Mouse (Mus musculus) liver, embryonic 14.5 days (tissue): ENCODE results near the gene Krt80. TPM values are rescaled to one million over a fixed set of nuclear protein-coding genes. Genes with fewer than 3 reads are reported as not detected.
"Not testable (repeated sequence)": the region's sequence is repeated elsewhere in the genome, so short reads cannot be mapped to it uniquely, and the experiment has no call there.

Experiments used
- ATAC-seq: fragments of 200-750 bp; cut with Nextera tagmentation; 2 replicates; pipeline ENCODE4 v1.8.0; 2017; ENCODE audit warnings: moderate number of reproducible peaks, mild to moderate bottlenecking, moderate library complexity; ENCODE audit not compliant: insufficient read depth
- DNase-seq, 3 experiments: peaks; one replicate each; pipeline ENCODE4 v3.0.0-alpha.2; 2012 to 2013; ENCODE audit warnings: low read depth in 3 of 3, low spot score in 3 of 3
- H3K27ac ChIP-seq: fragments of 300-500 bp; sonication (generic); 2 replicates; pipeline ENCODE4 v1.5.1; 2014; ENCODE audit warnings: moderate library complexity, mild to moderate bottlenecking, control low read depth, inconsistent platforms
- H3K27me3 ChIP-seq: fragments of 300-500 bp; sonication (generic); 2 replicates; pipeline ENCODE4 v1.6.1; 2014; ENCODE audit warnings: mild to moderate bottlenecking, low read length, moderate library complexity; ENCODE audit not compliant: control insufficient read depth, insufficient read depth
- H3K36me3 ChIP-seq: fragments of 300-500 bp; sonication (generic); replicated peaks from 2 replicates; pipeline ENCODE4 v1.6.1; 2014; ENCODE audit warnings: low read depth; ENCODE audit not compliant: control insufficient read depth, insufficient read depth
- H3K4me1 ChIP-seq, 2 experiments: fragments of 200-500 bp in 1 of 2; fragments of 300-500 bp in 1 of 2; sonication (generic) in 1 of 2; replicated peaks; 2 replicates each; pipeline ENCODE4 v1.6.1; 2012 to 2014; ENCODE audit warnings: antibody characterized with exemption in 1 of 2, inconsistent platforms in 1 of 2, low read length in 1 of 2; ENCODE audit not compliant: control insufficient read depth in 2 of 2, insufficient read depth in 2 of 2
- H3K4me2 ChIP-seq: fragments of 300-500 bp; sonication (generic); 2 replicates; pipeline ENCODE4 v1.6.1; 2014; ENCODE audit warnings: low read depth, mild to moderate bottlenecking, control low read depth, moderate library complexity
- H3K4me3 ChIP-seq, 2 experiments: fragments of 200-500 bp in 1 of 2; fragments of 300-500 bp in 1 of 2; sonication (generic) in 1 of 2; 2 replicates each; pipeline ENCODE4 v1.5.1; 2012 to 2014; ENCODE audit warnings: low read depth in 2 of 2, low read length in 2 of 2, mild to moderate bottlenecking in 2 of 2, control low read depth in 1 of 2, inconsistent platforms in 1 of 2, moderate library complexity in 1 of 2; ENCODE audit not compliant: insufficient read depth in 1 of 2
- H3K9ac ChIP-seq: fragments of 300-500 bp; sonication (generic); replicated peaks from 2 replicates; pipeline ENCODE4 v1.6.1; 2014; ENCODE audit warnings: mild to moderate bottlenecking, control low read depth, moderate library complexity
- H3K9me3 ChIP-seq: fragments of 300-500 bp; sonication (generic); 2 replicates; pipeline ENCODE4 v1.6.1; 2016; ENCODE audit warnings: low read length, mixed read lengths; ENCODE audit not compliant: control insufficient read depth
- CTCF ChIP-seq: IDR thresholded peaks from 2 replicates; pipeline ENCODE4 v1.5.1; 2016; ENCODE audit warnings: antibody characterized with exemption, low read depth, control low read depth
- EP300 ChIP-seq: IDR thresholded peaks from 2 replicates; pipeline ENCODE4 v1.6.1; 2016; ENCODE audit warnings: antibody characterized with exemption, low read depth
- WGBS: fragments of 180-500 bp; shearing (Covaris S2); extraction: QIAGEN DNeasy Blood & Tissue Kit; methylation state at CpG from one replicate; pipeline ENCODE4 v1.1.7; 2014; ENCODE audit not compliant: insufficient replicate concordance; 5-methylcytosine and 5-hydroxymethylcytosine counted together
- polyA plus RNA-seq, 2 experiments: library from polyadenylated mRNA; depleted of rRNA in 1 of 2; stranded (reverse) in 1 of 2; unstranded in 1 of 2; fragments of >200 nt; fragmentation: Nextera tagmentation in 1 of 2; extraction: Ambion mirVana in 1 of 2; gene quantifications; 2 replicates each; pipeline versions ENCODE4 v1.2.1 to v1.2.3; 2012 to 2014

Gene Krt80
- polyA plus RNA-seq, 2 experiments, result 0.19 to 0.27 TPM

- no peak overlapping the region for H3K9ac ChIP-seq
- no peak overlapping the region for H3K4me3 ChIP-seq
- H3K27ac ChIP-seq, result no peak overlapping the region
- H3K4me1 ChIP-seq, result no peaks in the 10 kb centered on the region
- no peaks in the 10 kb centered on the region; the same call in 1 of the 2 replicates for H3K27me3 ChIP-seq
- WGBS, result 47% methylated on average over 3 of the region's 3 CpGs
- H3K4me2 ChIP-seq, result no peak overlapping the region
- no peak for TF ChIP-seq EP300
- TF ChIP-seq CTCF, result no peak
- DNase-seq, result no peak
- no peaks in the 10 kb centered on the region for H3K36me3 ChIP-seq
- ATAC-seq, result no peak
- no peaks in the 10 kb centered on the region for H3K9me3 ChIP-seq
These were observed 40.9 kb downstream of the Krt80 start for GRCm38 (mm10) chr15:101328876-101329563.

GRCm38 (mm10) chr15:101327282-101327681, 42.7 kb downstream of the Krt80 start:
- no peak overlapping the region for H3K4me3 ChIP-seq
- no peak overlapping the region for H3K27ac ChIP-seq
- H3K9me3 ChIP-seq, result no peaks in the 10 kb centered on the region; the same call in 1 of the 2 replicates
- ATAC-seq, result no peak
- no peaks in the 10 kb centered on the region; the same call in 1 of the 2 replicates for H3K27me3 ChIP-seq
- peak in 1 of 3 experiments; percentile 32 for DNase-seq
- no peaks in the 10 kb centered on the region for H3K36me3 ChIP-seq
- no peaks in the 10 kb centered on the region for H3K4me1 ChIP-seq
- no peak overlapping the region for H3K4me2 ChIP-seq
- 4% methylated on average over 6 of the region's 6 CpGs for WGBS
- H3K9ac ChIP-seq, result no peak overlapping the region
- TF ChIP-seq CTCF, result peak; percentile 88
- no peak for TF ChIP-seq EP300

- Histone ChIP-seq H3K36me3 (no peaks in the 10 kb centered on the region), H3K27me3 (no peaks in the 10 kb centered on the region), H3K4me3 (no peak overlapping the region), H3K9ac (no peak overlapping the region), H3K4me2 (no peak overlapping the region), H3K4me1 (0 out of 4 replicates have a peak, but pooled peaks cover 0 to 3% of the 10 kb centered on the region in 2 experiments), H3K27ac (no peak overlapping the region), H3K9me3 (no peaks in the 10 kb centered on the region; the same call in 1 of the 2 replicates)
- DNase-seq (no peak), ATAC-seq (no peak; the same call in 1 of the 2 replicates)
- TF ChIP-seq EP300 (no peak), CTCF (no peak)
- WGBS, result 30% methylated on average over 10 of the region's 10 CpGs
These were observed 43.9 kb downstream of the Krt80 start for GRCm38 (mm10) chr15:101325991-101326534.

GRCm38 (mm10) chr15:101324409-101324808, 45.6 kb downstream of the Krt80 start:
- not testable (repeated sequence) for ATAC-seq, H3K9ac ChIP-seq, H3K27ac ChIP-seq, H3K4me3 ChIP-seq, DNase-seq, H3K4me2 ChIP-seq, H3K9me3 ChIP-seq, H3K27me3 ChIP-seq, H3K36me3 ChIP-seq
- H3K4me1 ChIP-seq, result peaks cover 0 to 14% of the 10 kb centered on the region in 2 experiments; a peak in 1 of 4 replicates

- Histone ChIP-seq H3K9me3 (no peaks in the 10 kb centered on the region; the same call in 1 of the 2 replicates), H3K27ac (no peak overlapping the region), H3K4me3 (no peak overlapping the region), H3K9ac (no peak overlapping the region), H3K4me2 (no peak overlapping the region), H3K36me3 (no peaks in the 10 kb centered on the region), H3K27me3 (no peaks in the 10 kb centered on the region), H3K4me1 (peaks cover 0 to 22% of the 10 kb centered on the region in 2 experiments; a peak in 2 of 4 replicates)
- no peak for TF ChIP-seq EP300
- peak; percentile 40 for TF ChIP-seq CTCF
- ATAC-seq (no peak), DNase-seq (no peak)
- WGBS, result 87% methylated on average over 5 of the region's 5 CpGs
These were observed 46.5 kb downstream of the Krt80 start for GRCm38 (mm10) chr15:101323511-101323910.
